Mouse (Mus musculus): ENCODE measurements around the gene Aga.
"Not testable (repeated sequence)": the region's sequence is repeated elsewhere in the genome, so short reads cannot be mapped to it uniquely, and the experiment has no call there.

Aga gene

GRCm38 (mm10) chr8:53511551-53512127, at the start of gene Aga:
Aga (plus strand) TSS chr8:53511727.
- DNase-seq, result peak; percentile 75 to 81

GRCm38 (mm10) chr8:53489063-53489462, 22.5 kb upstream of the Aga start:
- DNase-seq, result no peak

GRCm38 (mm10) chr8:53496216-53496615, 15.3 kb upstream of the Aga start:
- DNase-seq, result no peak

- DNase-seq, result no peak
Observed at GRCm38 (mm10) chr8:53496885-53497326, 14.6 kb upstream of the Aga start.

GRCm38 (mm10) chr8:53538049-53538448, 26.5 kb downstream of the Aga start:
- not testable (repeated sequence) for DNase-seq

GRCm38 (mm10) chr8:53539585-53539984, 28.1 kb downstream of the Aga start:
- no peak for DNase-seq

- no peak for DNase-seq
Observed at GRCm38 (mm10) chr8:53562441-53563040, 51.0 kb downstream of the Aga start.

- no peak for DNase-seq
Observed at GRCm38 (mm10) chr8:53566223-53566622, 54.7 kb downstream of the Aga start.

Data from cerebellum, adult 18-20 months (tissue).